Mouse (Mus musculus) heart, adult 2 months (tissue): ENCODE data around the gene Smim1.

Experiments used
- CTCF ChIP-seq: fragments of 200-600 bp; IDR thresholded peaks from 2 replicates; pipeline ENCODE4 v1.8.1; 2022; ENCODE audit warnings: antibody characterized with exemption, mild to moderate bottlenecking, moderate library complexity
- EP300 ChIP-seq: fragments of 200-500 bp; IDR thresholded peaks from 2 replicates; pipeline ENCODE4 v1.6.1; 2011; ENCODE audit warnings: low read depth, low read length, control low read depth; ENCODE audit not compliant: insufficient read depth
- POLR2A ChIP-seq: fragments of 200-500 bp; IDR thresholded peaks from 2 replicates; pipeline ENCODE4 v1.6.1; 2011; ENCODE audit warnings: mild to moderate bottlenecking, low read depth, low read length, control low read depth; ENCODE audit not compliant: insufficient read depth

DNA sequence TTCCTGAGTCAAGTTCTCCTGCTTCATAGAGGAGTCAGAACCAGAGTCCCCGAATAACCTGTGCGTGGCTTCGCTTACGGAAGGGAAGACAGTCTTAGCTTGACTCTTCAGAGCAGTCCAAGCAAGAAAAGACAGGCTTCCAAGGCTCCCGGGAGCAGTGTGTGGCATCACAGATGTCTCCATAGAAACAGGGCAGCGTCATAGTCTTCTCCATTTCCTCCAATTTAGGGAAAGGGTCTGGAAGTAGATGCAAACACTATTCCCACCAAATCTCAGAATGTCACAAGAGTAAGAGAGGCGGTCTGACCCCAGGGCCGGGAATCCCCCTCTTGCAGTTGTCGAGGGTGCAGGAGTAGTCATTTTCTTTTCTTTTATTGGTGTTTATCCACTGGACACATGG is 16.5 kb upstream of the Smim1 start, which contains the start of gene Ccdc27:
- TF ChIP-seq CTCF (no peak), POLR2A (no peak), EP300 (no peak)
